Mouse (Mus musculus): Measurements from ENCODE around the gene Crlf1. TPM values are rescaled to one million over a fixed set of nuclear protein-coding genes. Genes with fewer than 3 reads are reported as not detected.

The Crlf1 gene
- polyA plus RNA-seq, 1 experiment from 2014 or later, result 5.3 TPM

DNA sequence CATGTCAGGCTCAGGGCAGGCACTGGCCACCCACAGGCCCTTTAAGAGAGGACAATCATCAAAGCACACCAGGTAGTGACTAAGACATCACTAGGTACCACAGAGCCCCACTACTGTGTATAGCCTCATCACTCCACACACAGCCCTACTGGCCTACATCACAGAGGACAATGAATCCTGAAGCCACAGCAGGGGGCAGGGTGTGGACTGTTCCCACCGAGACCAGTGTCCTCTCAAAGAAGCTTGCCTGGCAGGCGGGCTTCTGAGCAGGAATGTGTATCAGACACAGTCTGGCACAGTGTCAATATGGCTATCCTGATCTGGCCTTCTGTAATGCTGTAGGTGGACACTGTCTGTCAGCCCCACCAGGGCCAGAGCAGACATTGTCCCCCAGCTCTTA lies 23.0 kb upstream of the Crlf1 start:
- Histone ChIP-seq H3K4me3 (no peak overlapping the region), H3K36me3 (no peaks in the 10 kb centered on the region), H3K27me3 (no peaks in the 10 kb centered on the region), H3K4me1 (0 out of 2 replicates have a peak, but pooled peaks cover 3% of the 10 kb centered on the region), H3K9me3 (no peaks in the 10 kb centered on the region), H3K9ac (replicated peaks) (no peak overlapping the region), H3K27ac (replicated peaks) (no peak overlapping the region), H3K4me2 (replicated peaks) (no peak overlapping the region)
- no peak for ATAC-seq (replicated peaks)
- WGBS, result 58% methylated on average over 2 of the region's 2 CpGs

- Histone ChIP-seq H3K9ac (replicated peaks) (no peak overlapping the region), H3K9me3 (no peaks in the 10 kb centered on the region), H3K27ac (replicated peaks) (no peak overlapping the region), H3K36me3 (no peaks in the 10 kb centered on the region), H3K4me2 (replicated peaks) (no peak overlapping the region), H3K27me3 (no peaks in the 10 kb centered on the region), H3K4me3 (no peak overlapping the region), H3K4me1 (peaks cover 14% of the 10 kb centered on the region)
- 96% methylated on average over 7 of the region's 7 CpGs for WGBS
- ATAC-seq (replicated peaks), result no peak
Observed at GRCm38 (mm10) chr8:70471856-70472255, 21.1 kb upstream of the Crlf1 start.

GRCm38 (mm10) chr8:70476333-70477268 lies 16.4 kb upstream of the Crlf1 start, which contains the start of gene Klhl26:
TSS of gene Klhl26 (minus strand) at chr8:70476968.
- peak within 1 kb of the TSS; percentile 78 for H3K4me2 ChIP-seq (replicated peaks)
- peak within 1 kb of the TSS; percentile 83 for H3K4me3 ChIP-seq
- peak within 1 kb of the TSS; percentile 9; the same call in 1 of the 2 replicates for H3K27ac ChIP-seq (replicated peaks)
- peak within 1 kb of the TSS; percentile 82 for H3K9ac ChIP-seq (replicated peaks)
- no peaks in the 10 kb centered on the region; the same call in 1 of the 2 replicates for H3K27me3 ChIP-seq
- ATAC-seq (replicated peaks), result peak; percentile 86
- no peaks in the 10 kb centered on the region for H3K9me3 ChIP-seq
- peaks cover 17% of the 10 kb centered on the region for H3K4me1 ChIP-seq
- WGBS, result under 1% methylated on average over 53 of the region's 53 CpGs
- H3K36me3 ChIP-seq, result no peaks in the 10 kb centered on the region

- Histone ChIP-seq H3K9me3 (no peaks in the 10 kb centered on the region), H3K27me3 (no peaks in the 10 kb centered on the region; the same call in 1 of the 2 replicates), H3K4me2 (replicated peaks) (peak overlapping the region; percentile 78), H3K4me3 (peak overlapping the region; percentile 83), H3K27ac (replicated peaks) (no peak overlapping the region), H3K9ac (replicated peaks) (no peak overlapping the region), H3K36me3 (no peaks in the 10 kb centered on the region), H3K4me1 (peaks cover 17% of the 10 kb centered on the region)
- WGBS, result 4% methylated on average over 21 of the region's 21 CpGs
- peak; percentile 63 for ATAC-seq (replicated peaks)
Observed at GRCm38 (mm10) chr8:70477269-70477982, 15.5 kb upstream of the Crlf1 start.

GRCm38 (mm10) chr8:70481908-70482307 lies 11.1 kb upstream of the Crlf1 start:
- Histone ChIP-seq H3K36me3 (no peaks in the 10 kb centered on the region), H3K4me2 (replicated peaks) (no peak overlapping the region), H3K27me3 (peaks cover 34% of the 10 kb centered on the region), H3K4me1 (peaks cover 14% of the 10 kb centered on the region), H3K27ac (replicated peaks) (no peak overlapping the region), H3K9me3 (no peaks in the 10 kb centered on the region), H3K4me3 (no peak overlapping the region), H3K9ac (replicated peaks) (no peak overlapping the region)
- ATAC-seq (replicated peaks), result no peak
- 73% methylated on average over 3 of the region's 3 CpGs for WGBS

GRCm38 (mm10) chr8:70482943-70483342 lies 10.0 kb upstream of the Crlf1 start:
- WGBS, result 52% methylated on average over 2 of the region's 2 CpGs
- no peak for ATAC-seq (replicated peaks)
- peaks cover 41% of the 10 kb centered on the region for H3K27me3 ChIP-seq

GRCm38 (mm10) chr8:70486191-70486681 lies 6.7 kb upstream of the Crlf1 start:
- 48% methylated on average over 7 of the region's 7 CpGs for WGBS
- no peak overlapping the region for H3K27ac ChIP-seq (replicated peaks)
- H3K4me2 ChIP-seq (replicated peaks), result peak overlapping the region; percentile 83
- H3K9me3 ChIP-seq, result no peaks in the 10 kb centered on the region
- peak overlapping the region; percentile 86; the same call in 1 of the 2 replicates for H3K9ac ChIP-seq (replicated peaks)
- H3K4me1 ChIP-seq, result peaks cover 26% of the 10 kb centered on the region
- peaks cover 74% of the 10 kb centered on the region for H3K27me3 ChIP-seq
- peak overlapping the region; percentile 62 for H3K4me3 ChIP-seq
- peak; percentile 33; the same call in 1 of the 2 replicates for ATAC-seq (replicated peaks)
- no peaks in the 10 kb centered on the region for H3K36me3 ChIP-seq

More at GRCm38 (mm10) chr8:70482943-70483342, 10.0 kb upstream of the Crlf1 start:
- no peak overlapping the region for H3K9ac ChIP-seq (replicated peaks)
- H3K27ac ChIP-seq (replicated peaks), result no peak overlapping the region
- peaks cover 13% of the 10 kb centered on the region for H3K4me1 ChIP-seq
- H3K36me3 ChIP-seq, result no peaks in the 10 kb centered on the region
- no peak overlapping the region for H3K4me3 ChIP-seq
- no peaks in the 10 kb centered on the region for H3K9me3 ChIP-seq
- no peak overlapping the region for H3K4me2 ChIP-seq (replicated peaks)

DNA sequence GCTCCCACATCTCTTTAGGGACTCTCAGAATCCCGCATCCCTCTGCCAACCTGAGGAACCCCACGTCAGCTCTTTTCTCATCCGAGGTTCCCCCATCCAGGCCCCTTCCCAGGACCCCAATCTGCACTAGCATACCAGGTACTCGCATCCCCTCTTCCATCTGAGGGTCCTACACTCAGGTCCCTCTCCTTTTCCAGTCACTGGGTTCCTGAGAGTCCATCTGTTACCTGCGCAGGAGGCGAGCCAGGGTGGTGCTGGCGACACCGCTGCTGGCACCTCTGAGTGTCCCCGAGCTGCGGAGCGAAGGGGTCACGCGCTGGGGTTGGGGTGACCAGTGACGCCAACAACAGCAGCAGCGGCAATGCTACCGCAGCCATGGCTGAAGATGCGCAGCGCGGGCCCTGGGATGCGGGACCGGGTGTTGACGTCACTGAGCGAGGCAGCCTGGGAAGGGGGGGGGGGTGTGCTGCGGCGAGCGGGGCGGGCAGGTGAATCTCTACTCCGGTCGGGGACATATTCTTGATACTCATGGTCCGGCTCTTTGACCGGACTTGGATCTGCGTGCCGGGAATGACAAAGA lies 5.9 kb upstream of the Crlf1 start, which contains the start of gene Tmem59l:
Tmem59l (minus strand) TSS at position 418 of the 580 bp plus-strand sequence.
- peak; percentile 58 for ATAC-seq (replicated peaks)
- H3K27me3 ChIP-seq, result peaks cover 82% of the 10 kb centered on the region
- peaks cover 26% of the 10 kb centered on the region for H3K4me1 ChIP-seq
- peak within 1 kb of the TSS; percentile 83 for H3K4me2 ChIP-seq (replicated peaks)
- no peaks in the 10 kb centered on the region for H3K36me3 ChIP-seq
- 3% methylated on average over 33 of the region's 33 CpGs for WGBS
- peak within 1 kb of the TSS; percentile 62 for H3K4me3 ChIP-seq
- H3K9me3 ChIP-seq, result no peaks in the 10 kb centered on the region
- H3K27ac ChIP-seq (replicated peaks), result no peak within 1 kb of the TSS
- H3K9ac ChIP-seq (replicated peaks), result peak within 1 kb of the TSS; percentile 86

DNA sequence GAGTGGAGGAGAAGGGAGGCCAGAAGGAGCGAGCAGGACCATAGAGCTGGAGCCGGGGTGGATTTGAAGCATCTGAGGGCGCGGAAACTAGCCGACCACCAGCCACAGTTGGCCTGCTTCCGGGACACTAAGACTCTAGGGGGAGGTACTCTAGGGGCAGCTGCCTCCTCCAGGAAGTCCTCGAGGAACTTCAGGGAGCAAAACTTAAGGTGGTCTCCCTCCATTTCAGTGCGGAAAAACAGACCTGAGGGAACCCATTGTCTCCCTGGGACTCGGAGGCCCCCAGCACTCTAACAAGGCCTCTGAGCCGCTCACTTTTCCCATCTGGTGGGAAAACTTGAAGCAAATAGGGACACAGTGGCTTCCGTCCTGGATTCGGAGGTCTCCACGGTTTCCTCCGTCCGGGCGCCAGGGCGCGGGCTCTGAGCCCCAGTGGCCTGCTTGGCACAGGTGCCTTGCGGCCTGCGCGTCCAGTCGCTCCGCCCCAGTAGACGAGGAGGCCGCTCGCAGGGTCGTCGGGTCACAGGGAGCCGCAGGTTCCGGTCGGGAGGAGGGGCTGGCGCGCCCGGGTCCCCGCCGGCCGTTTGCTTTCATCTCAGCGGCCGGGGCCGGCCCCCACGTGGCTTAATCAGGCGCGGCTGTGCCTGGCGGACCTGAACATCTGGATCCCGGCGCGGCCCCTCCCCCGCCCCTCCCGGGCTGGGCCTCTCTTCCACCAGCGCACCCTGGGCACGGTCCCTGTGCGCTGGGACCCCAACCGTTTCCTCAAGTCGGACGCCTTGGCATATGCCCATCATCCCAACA lies 4.8 kb upstream of the Crlf1 start:
- Histone ChIP-seq H3K36me3 (no peaks in the 10 kb centered on the region), H3K27ac (replicated peaks) (no peak overlapping the region), H3K4me2 (replicated peaks) (peak overlapping the region; percentile 83), H3K27me3 (peaks cover 92% of the 10 kb centered on the region), H3K9me3 (no peaks in the 10 kb centered on the region), H3K4me1 (peaks cover 36% of the 10 kb centered on the region), H3K9ac (replicated peaks) (peak overlapping the region; percentile 6; the same call in 1 of the 2 replicates), H3K4me3 (peak overlapping the region; percentile 23)
- WGBS, result 4% methylated on average over 55 of the region's 55 CpGs
- ATAC-seq (replicated peaks), result no peak

DNA sequence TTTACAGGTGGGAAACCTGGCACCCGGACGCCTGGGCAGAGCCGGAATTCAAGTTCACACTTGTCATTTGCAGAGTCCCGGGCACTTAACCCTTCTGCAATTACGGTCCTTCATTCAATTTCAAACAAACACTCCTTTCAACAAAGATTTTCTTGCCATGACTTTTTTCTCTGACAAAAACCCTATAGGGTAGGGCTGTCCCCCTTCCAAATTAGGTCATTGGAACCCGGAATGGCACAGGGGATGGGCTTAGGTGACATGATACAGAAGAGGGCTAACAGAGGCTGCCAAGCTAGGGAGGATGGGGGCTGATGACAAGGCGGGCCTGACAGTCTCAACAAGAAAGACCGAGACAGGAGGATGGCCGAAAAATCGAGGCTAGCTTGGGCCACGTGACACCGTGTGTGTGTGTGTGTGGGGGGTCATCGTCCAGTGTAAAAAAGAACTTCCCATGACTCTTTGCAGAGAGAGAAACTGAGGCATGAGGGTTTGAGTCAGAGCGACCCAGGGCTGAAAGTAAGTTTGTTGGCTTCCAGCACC lies 4.0 kb upstream of the Crlf1 start:
- Histone ChIP-seq H3K27ac (replicated peaks) (no peak overlapping the region), H3K4me3 (no peak overlapping the region), H3K36me3 (no peaks in the 10 kb centered on the region), H3K4me2 (replicated peaks) (peak overlapping the region; percentile 11; the same call in 1 of the 2 replicates), H3K4me1 (peaks cover 44% of the 10 kb centered on the region), H3K27me3 (peaks cover 95% of the 10 kb centered on the region), H3K9me3 (no peaks in the 10 kb centered on the region), H3K9ac (replicated peaks) (no peak overlapping the region)
- no peak for ATAC-seq (replicated peaks)
- WGBS, result 3% methylated on average over 14 of the region's 14 CpGs

DNA sequence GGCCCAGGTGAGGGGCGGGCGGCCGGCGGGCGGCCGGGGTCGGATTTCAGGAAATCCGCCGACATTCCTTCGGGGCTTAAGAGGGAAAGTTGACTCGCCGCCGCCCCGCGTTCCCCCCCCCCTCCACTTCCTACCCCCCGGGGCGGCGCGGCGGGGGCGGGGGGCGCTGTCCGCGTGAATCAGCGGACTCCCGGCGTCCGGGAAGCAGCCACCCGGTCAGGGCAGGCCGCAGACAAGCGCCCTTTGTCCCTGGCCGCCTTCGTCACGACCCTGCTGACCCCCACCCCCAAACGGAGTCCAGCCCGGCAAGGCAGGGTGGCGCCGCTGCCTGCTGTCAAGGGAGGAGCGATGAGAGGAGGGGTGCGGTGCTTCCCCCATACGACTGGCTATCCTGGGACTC lies 3.4 kb upstream of the Crlf1 start:
- under 1% methylated on average over 31 of the region's 41 CpGs for WGBS
- no peak overlapping the region for H3K4me3 ChIP-seq
- no peak overlapping the region for H3K9ac ChIP-seq (replicated peaks)

More for the DNA sequence above, 3.4 kb upstream of the Crlf1 start:
- Histone ChIP-seq H3K36me3 (no peaks in the 10 kb centered on the region), H3K27ac (replicated peaks) (no peak overlapping the region), H3K9me3 (no peaks in the 10 kb centered on the region), H3K4me2 (replicated peaks) (peak overlapping the region; percentile 11; the same call in 1 of the 2 replicates), H3K4me1 (peaks cover 48% of the 10 kb centered on the region), H3K27me3 (peaks cover 95% of the 10 kb centered on the region)
- ATAC-seq (replicated peaks), result no peak

Data from forebrain, embryonic 15.5 days (tissue).